Comparison of ENCODE assay signal across 1 mouse cellular context in genomic region chr6:86907191-86907590, GRCm38 (mm10).
TF ChIP-seq lines count a peak whose summit lies in the region.

No protein-coding gene starts in this region.

TF ChIP-seq in MEL, 35 proteins besides CTCF, POLR2A, EP300 and RAD21 (continued from another document):
- TF ChIP-seq ZMIZ1 (IDR thresholded peaks at IDR 0.05; ENCODE audit: low read depth, low read length) = no peak
- TF ChIP-seq TCF12 (IDR thresholded peaks at IDR 0.05; ENCODE audit: low read depth, low read length) = peak; percentile 40; the same call in 1 of the 2 replicates
